Mouse (Mus musculus) megakaryocyte, adult 5-6 weeks (primary cell): ENCODE measurements around the gene Jph4. TPM values are rescaled to one million over a fixed set of nuclear protein-coding genes. Genes with fewer than 3 reads are reported as not detected.

Experiments used
- ATAC-seq: 2 replicates; pipeline ENCODE4 v1.8.0; 2016; ENCODE audit warnings: mild to moderate bottlenecking, inconsistent platforms; ENCODE audit not compliant: poor library complexity, severe bottlenecking
- total RNA-seq, 2 experiments: library from RNA; stranded (forward) in 1 of 2; stranded (reverse) in 1 of 2; fragments of 153-499, 151-499 nt in 1 of 2; fragments of 221-1000, 200-1000 nt in 1 of 2; gene quantifications; 2 replicates each; pipeline versions ENCODE4 v1.2.3 to v1.2.4; 2015 to 2017

The Jph4 gene
- total RNA-seq, 2 experiments from 2014 or later: not detected

DNA sequence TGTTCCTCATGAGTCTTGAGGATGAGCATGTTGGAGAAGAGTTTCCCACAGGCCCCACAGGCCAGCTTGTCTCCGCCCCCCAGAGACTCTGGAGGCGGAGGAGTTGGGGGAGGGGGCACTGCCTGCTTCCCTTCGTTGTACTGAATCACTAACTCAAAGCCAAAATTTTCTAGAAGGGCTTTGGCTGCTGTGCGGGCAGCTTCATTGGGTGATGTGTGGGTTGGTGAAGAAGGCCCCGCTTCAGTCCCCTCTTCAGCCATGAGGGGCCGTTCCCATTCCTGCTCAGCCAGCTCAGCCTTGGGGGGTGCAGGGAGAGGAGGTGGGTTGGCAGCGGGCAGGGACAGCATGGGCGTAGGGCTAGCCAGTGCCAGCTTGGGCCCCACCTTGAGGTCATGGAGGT is 50.7 kb downstream of the Jph4 start:
- ATAC-seq: no peak

DNA sequence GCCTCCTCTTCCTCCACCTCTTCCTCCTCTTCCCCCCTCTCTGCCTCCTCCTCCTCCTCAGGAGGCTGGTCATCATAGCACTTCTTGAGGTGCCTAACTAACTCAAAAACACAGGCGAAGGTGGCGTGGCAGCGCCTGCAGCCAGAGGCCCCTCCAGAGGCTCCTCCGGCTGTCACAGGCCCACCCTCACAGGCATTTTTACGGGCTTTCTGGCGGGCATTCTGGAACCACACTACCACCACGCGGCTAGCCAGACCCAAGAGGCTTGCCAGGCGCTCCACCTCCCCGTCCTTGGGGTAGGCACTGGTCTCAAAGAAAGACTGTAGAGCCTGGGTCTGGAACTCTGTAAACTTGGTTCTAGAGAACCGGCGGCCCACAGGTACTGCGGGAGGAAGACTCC is 51.3 kb downstream of the Jph4 start:
- ATAC-seq: no peak

DNA sequence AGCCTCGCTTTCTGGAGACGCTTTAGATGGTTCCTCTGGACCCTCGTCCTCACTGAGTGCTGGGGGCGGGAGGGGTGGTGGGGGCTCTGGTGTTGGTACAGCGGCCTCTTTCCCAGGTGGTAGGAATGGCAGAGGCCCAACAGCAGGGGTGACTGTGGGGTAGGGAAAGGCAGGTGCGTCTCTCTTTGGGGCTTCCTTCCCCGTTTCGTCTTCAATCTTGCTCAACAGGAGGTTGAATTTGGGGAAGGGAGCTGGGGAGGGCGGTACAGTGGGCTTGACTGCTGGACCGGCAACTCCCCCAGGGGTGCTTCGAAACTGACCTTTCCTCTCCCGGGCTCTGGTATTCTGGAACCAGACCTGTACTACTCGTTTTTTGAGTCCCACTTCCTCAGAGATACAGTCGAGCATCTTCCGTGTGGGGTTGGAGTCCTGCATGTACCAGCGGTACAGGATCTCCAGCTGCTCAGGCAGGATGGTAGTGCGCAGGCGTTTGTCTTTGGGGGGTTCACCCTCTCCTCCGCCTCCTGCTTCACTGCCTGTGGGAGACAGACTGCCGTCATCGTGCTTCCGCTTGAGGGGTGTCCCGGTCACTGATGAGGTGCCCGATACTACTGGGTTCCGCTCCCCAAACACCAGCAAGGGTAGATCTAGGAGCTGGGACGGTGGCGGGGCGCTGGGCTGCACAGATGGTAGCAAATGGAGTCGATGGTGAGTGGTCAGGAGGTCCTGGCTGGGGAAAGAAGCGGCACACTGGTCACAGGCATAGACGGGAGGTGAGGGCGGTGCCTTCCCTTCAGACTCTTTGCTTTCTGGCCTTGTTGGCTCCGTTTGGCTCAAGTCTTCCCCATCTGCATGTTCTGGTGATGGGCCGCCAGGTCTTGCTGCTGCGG is 52.0 kb downstream of the Jph4 start:
- 0 out of 2 replicates have a peak, but pooled peaks have one; percentile 13 for ATAC-seq

GRCm38 (mm10) chr14:55063581-55064381 is 53.0 kb downstream of the Jph4 start:
- ATAC-seq: no peak

GRCm38 (mm10) chr14:55063117-55063516 is 53.6 kb downstream of the Jph4 start:
- no peak for ATAC-seq

- peak; percentile 74 for ATAC-seq
These were observed 54.1 kb downstream of the Jph4 start for GRCm38 (mm10) chr14:55062626-55063025.

GRCm38 (mm10) chr14:55061845-55062244 is 54.9 kb downstream of the Jph4 start:
- no peak for ATAC-seq

DNA sequence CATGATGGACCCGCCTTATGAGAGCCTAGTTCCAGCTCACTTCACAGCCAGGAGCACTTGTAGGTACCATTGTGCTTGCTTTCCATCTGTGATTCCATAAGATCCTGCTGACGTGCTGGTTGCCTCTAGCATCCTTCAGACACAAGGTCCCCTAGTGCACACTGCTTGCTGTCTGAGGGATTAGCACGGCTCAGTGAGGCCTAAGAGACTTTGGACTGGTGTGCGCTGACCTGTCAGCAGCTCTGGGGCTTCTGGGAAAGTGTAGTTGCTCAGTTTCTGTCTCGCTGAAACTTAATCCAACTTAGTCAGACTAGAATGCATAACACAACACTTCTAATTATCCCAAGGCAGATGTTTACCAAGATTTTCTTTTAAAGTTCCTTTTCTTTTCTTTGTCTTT is 56.8 kb downstream of the Jph4 start:
- no peak for ATAC-seq

DNA sequence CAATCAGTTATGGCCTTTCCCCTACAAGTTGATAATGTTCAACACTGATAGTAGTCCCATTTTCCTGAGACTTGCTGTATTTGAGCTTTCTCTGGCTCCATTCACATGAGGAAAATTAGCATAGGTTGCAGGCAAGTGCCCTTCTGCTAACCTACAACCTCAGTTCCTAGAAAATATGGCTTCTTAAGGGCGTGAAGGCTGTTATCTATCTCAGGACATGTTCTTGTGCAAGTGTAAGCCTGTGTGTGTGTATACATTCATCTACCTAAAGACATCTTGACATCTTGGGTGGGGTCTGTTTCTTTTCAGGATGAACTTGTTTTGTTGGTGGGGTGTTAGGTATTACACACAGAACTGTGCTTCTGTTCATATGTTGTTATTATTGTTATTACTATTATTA is 57.7 kb downstream of the Jph4 start:
- no peak for ATAC-seq

Other genes starting within 250 kb of the Jph4 start
- gene Homez, start 246.0 kb downstream of the Jph4 start, total RNA-seq (2015): 6.3 and 6.8 TPM in 2 replicates
- gene Homez, start 246.0 kb downstream of the Jph4 start, total RNA-seq (2017): 4.6 and 13.3 TPM in 2 replicates
- 9.8 and 11.9 TPM in 2 replicates for gene Ppp1r3e, start 239.4 kb downstream of the Jph4 start, total RNA-seq (2015)
- 0.22 and 1.8 TPM in 2 replicates for gene Ppp1r3e, start 239.4 kb downstream of the Jph4 start, total RNA-seq (2017)
- gene Bcl2l2, start 233.6 kb downstream of the Jph4 start, total RNA-seq (2015): 2.1 and 3.0 TPM in 2 replicates
- gene Bcl2l2, start 233.6 kb downstream of the Jph4 start, total RNA-seq (2017): 4.4 and 6.2 TPM in 2 replicates
- gene Gm20521, start 233.5 kb downstream of the Jph4 start, total RNA-seq (2015): not detected in 2 replicates
- not detected in 2 replicates for gene Gm20521, start 233.5 kb downstream of the Jph4 start, total RNA-seq (2017)
- 48.9 and 67.2 TPM in 2 replicates for gene Pabpn1, start 224.4 kb downstream of the Jph4 start, total RNA-seq (2015)
- 153 and 165 TPM in 2 replicates for gene Pabpn1, start 224.4 kb downstream of the Jph4 start, total RNA-seq (2017)
- gene Slc22a17, start 203.8 kb downstream of the Jph4 start, total RNA-seq (2015): 0.11 and 0.56 TPM in 2 replicates
- gene Slc22a17, start 203.8 kb downstream of the Jph4 start, total RNA-seq (2017): 0.73 TPM in 1 of 2 replicates, not detected in the other
- gene Efs, start 190.8 kb downstream of the Jph4 start, total RNA-seq (2015): not detected in 2 replicates
- gene Efs, start 190.8 kb downstream of the Jph4 start, total RNA-seq (2017): not detected in 2 replicates
- not detected in 2 replicates for gene Il25, start 184.2 kb downstream of the Jph4 start, total RNA-seq (2015)
- gene Il25, start 184.2 kb downstream of the Jph4 start, total RNA-seq (2017): not detected in 2 replicates
- gene Cmtm5, start 180.7 kb downstream of the Jph4 start, total RNA-seq (2015): not detected in 2 replicates
- not detected in 2 replicates for gene Cmtm5, start 180.7 kb downstream of the Jph4 start, total RNA-seq (2017)
- not detected in 2 replicates for gene Myh6, start 150.0 kb downstream of the Jph4 start, total RNA-seq (2015)
- gene Myh6, start 150.0 kb downstream of the Jph4 start, total RNA-seq (2017): not detected in 2 replicates
- not detected in 2 replicates for gene Gm17428, start 140.0 kb downstream of the Jph4 start, total RNA-seq (2015)
- gene Gm17428, start 140.0 kb downstream of the Jph4 start, total RNA-seq (2017): not detected in 2 replicates
- not detected in 2 replicates for gene Myh7, start 122.3 kb downstream of the Jph4 start, total RNA-seq (2015)
- gene Myh7, start 122.3 kb downstream of the Jph4 start, total RNA-seq (2017): not detected in 2 replicates
- gene Ngdn, start 101.5 kb downstream of the Jph4 start, total RNA-seq (2015): 56.1 and 56.9 TPM in 2 replicates
- gene Ngdn, start 101.5 kb downstream of the Jph4 start, total RNA-seq (2017): 32.9 and 52.7 TPM in 2 replicates
- 2.0 and 2.1 TPM in 2 replicates for gene Zfhx2, start 24.6 kb downstream of the Jph4 start, total RNA-seq (2015)
- 1.1 and 1.3 TPM in 2 replicates for gene Zfhx2, start 24.6 kb downstream of the Jph4 start, total RNA-seq (2017)
- 5.4 and 6.9 TPM in 2 replicates for gene Thtpa, start 22.2 kb downstream of the Jph4 start, total RNA-seq (2015)
- gene Thtpa, start 22.2 kb downstream of the Jph4 start, total RNA-seq (2017): 5.9 and 7.2 TPM in 2 replicates
- gene Ap1g2, start 10.3 kb downstream of the Jph4 start, total RNA-seq (2015): 43.2 and 46.7 TPM in 2 replicates
- 11.8 and 18.3 TPM in 2 replicates for gene Ap1g2, start 10.3 kb downstream of the Jph4 start, total RNA-seq (2017)
- not detected in 2 replicates for gene Dhrs2, start 105.1 kb upstream of the Jph4 start, total RNA-seq (2015)
- gene Dhrs2, start 105.1 kb upstream of the Jph4 start, total RNA-seq (2017): 0.45 TPM in 1 of 2 replicates, not detected in the other